22 mouse cellular contexts compared by ENCODE assay signal in the genomic region with DNA sequence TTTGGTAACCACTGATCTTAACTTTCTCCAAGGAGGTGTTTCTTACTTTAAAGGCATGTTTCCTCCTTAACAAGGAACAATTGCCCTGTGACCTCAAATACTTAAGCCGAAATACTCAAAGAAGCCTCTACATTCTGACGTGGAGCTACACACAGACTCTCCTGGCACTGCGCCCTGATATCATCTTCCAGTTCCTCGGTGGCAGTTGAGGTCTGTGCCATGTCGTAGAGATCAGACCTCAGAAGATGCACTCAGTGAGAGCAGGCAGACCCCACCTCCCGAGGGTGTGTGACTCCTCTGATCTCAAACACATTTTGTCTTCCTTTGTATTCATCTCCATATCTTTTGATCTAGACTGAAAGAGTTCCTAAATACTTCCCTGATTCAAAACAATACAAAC.
DNase-seq lines count a peak whose midpoint lies in the region.
"Had no signal": no experiment of that assay in that cellular context is flagged by ENCODE, and none has a peak within 500 bp of the region (broad histone marks: within the 10 kb centered on the region; RNA-seq: fewer than 3 reads in every experiment).

No protein-coding gene starts in this region.

- H3K36me3 ChIP-seq in limb, embryonic 10.5 days: no peaks in the 10 kb centered on the region
- H3K36me3 ChIP-seq: embryonic facial prominence, embryonic 13.5 days; intestine, embryonic 15.5 days; limb, embryonic 12.5 days; liver, embryonic 15.5 days had no signal

- no peaks in the 10 kb centered on the region for H3K9me3 ChIP-seq in limb, embryonic 10.5 days (replicated peaks)
- H3K9me3 ChIP-seq: embryonic facial prominence, embryonic 13.5 days; intestine, embryonic 15.5 days; limb, embryonic 12.5 days; liver, embryonic 15.5 days had no signal

- no peaks in the 10 kb centered on the region for H3K27me3 ChIP-seq in limb, embryonic 10.5 days (ENCODE audit: low read depth, poor library complexity, severe bottlenecking)
- H3K27me3 ChIP-seq: embryonic facial prominence, embryonic 13.5 days; intestine, embryonic 15.5 days; limb, embryonic 12.5 days; liver, embryonic 15.5 days had no signal

- DNase-seq in cerebellum, postnatal 10 days: peak; percentile 59 to 71
- DNase-seq in cerebellum, adult 9-11 months: no peak
- peak; percentile 38 for DNase-seq in testis, postnatal 10 days (ENCODE audit: low spot score)
- DNase-seq in testis, postnatal 14 days (ENCODE audit: low spot score): no peak
- peak; percentile 48 for DNase-seq in thymus, postnatal 14 days
- no peak for DNase-seq in limb, embryonic 10.5 days (ENCODE audit: low spot score)
- no peak for DNase-seq in right cerebral cortex, adult 18-20 months
- DNase-seq: adrenal gland, adult 2 months; adrenal gland, postnatal 36 days; cerebellum, adult 2 months; gastrocnemius, adult 2 months; kidney, adult 9 months; kidney, postnatal 10 days; layer of hippocampus, postnatal 36 days; lung, embryonic 14.5 days; lung, postnatal 14 days; midbrain, embryonic 14.5 days; right cerebral cortex, postnatal 4 days had no signal

- H3K4me3 ChIP-seq in limb, embryonic 10.5 days: no peak overlapping the region
- H3K4me3 ChIP-seq: embryonic facial prominence, embryonic 13.5 days; gastrocnemius, adult 2 months; intestine, embryonic 15.5 days; limb, embryonic 12.5 days; liver, embryonic 15.5 days had no signal

- 74% methylated on average over 6 of the region's 6 CpGs for WGBS in limb, embryonic 10.5 days

- no peak overlapping the region for H3K27ac ChIP-seq in limb, embryonic 10.5 days
- H3K27ac ChIP-seq: embryonic facial prominence, embryonic 13.5 days; gastrocnemius, adult 2 months; intestine, embryonic 15.5 days; limb, embryonic 12.5 days; liver, embryonic 15.5 days had no signal

- H3K4me1 ChIP-seq in limb, embryonic 10.5 days: peaks cover 3% of the 10 kb centered on the region; the same call in 1 of the 2 replicates
- H3K4me1 ChIP-seq: intestine, embryonic 15.5 days; limb, embryonic 12.5 days; liver, embryonic 15.5 days had no signal

Comparison
In these comparisons a context has a peak if more than half of its experiments do, and no peak if none do; other contexts are left out.
1. DNase-seq: peak in cerebellum, postnatal 10 days (2 of 2), testis, postnatal 10 days (single experiment) and thymus, postnatal 14 days (single experiment); none in cerebellum, adult 9-11 months (single experiment), testis, postnatal 14 days (single experiment), limb, embryonic 10.5 days (single experiment) and right cerebral cortex, adult 18-20 months (single experiment).